Mouse (Mus musculus) adrenal gland, postnatal 36 days (tissue): ENCODE results near the gene Galntl5. TPM values are rescaled to one million over a fixed set of nuclear protein-coding genes. Genes with fewer than 3 reads are reported as not detected.
"Not testable (repeated sequence)": the region's sequence is repeated elsewhere in the genome, so short reads cannot be mapped to it uniquely, and the experiment has no call there.

Source experiments
- DNase-seq, 2 experiments: peaks; one replicate each; pipeline ENCODE4 v3.0.0; 2021; ENCODE audit warnings: mixed read lengths in 1 of 2
- long read RNA-seq, 2 experiments: library from polyadenylated mRNA; stranded (forward); transcript quantifications; one replicate each; pipeline ENCODE4 v2.0.0; 2021; ENCODE audit warnings: borderline sequencing depth in 2 of 2
- total RNA-seq, 2 experiments: library from RNA; stranded (reverse); gene quantifications; 2 replicates each; pipeline ENCODE4 v1.2.3; 2021

Galntl5 gene
- total RNA-seq, result not detected
- long read RNA-seq, experiment 1, result 0 reads
- long read RNA-seq, experiment 2, result 0 reads

- peak in 1 of 2 experiments; percentile 20 for DNase-seq
These were observed at the start of gene Galntl5 for GRCm38 (mm10) chr5:25181004-25181531. Gene Galntl5, plus strand, starts transcription at chr5:25181460.

- DNase-seq, result no peak
These were observed 34.6 kb upstream of the Galntl5 start for GRCm38 (mm10) chr5:25146705-25147104.

- DNase-seq, result no peak
These were observed 31.8 kb upstream of the Galntl5 start for GRCm38 (mm10) chr5:25149331-25149965.

- DNase-seq, result no peak
These were observed 27.8 kb upstream of the Galntl5 start for GRCm38 (mm10) chr5:25153491-25153890.

- DNase-seq, result no peak
These were observed 27.3 kb upstream of the Galntl5 start for GRCm38 (mm10) chr5:25153996-25154395.

GRCm38 (mm10) chr5:25154823-25155222, 26.4 kb upstream of the Galntl5 start:
- DNase-seq, result no peak

- no peak for DNase-seq
These were observed 25.9 kb upstream of the Galntl5 start for GRCm38 (mm10) chr5:25155351-25155750.

- DNase-seq, result no peak
These were observed 24.1 kb upstream of the Galntl5 start for GRCm38 (mm10) chr5:25157136-25157535.

- no peak for DNase-seq
These were observed 20.7 kb upstream of the Galntl5 start for GRCm38 (mm10) chr5:25160515-25160914.

GRCm38 (mm10) chr5:25162981-25163380, 18.3 kb upstream of the Galntl5 start:
- no peak for DNase-seq

GRCm38 (mm10) chr5:25163938-25164337, 17.3 kb upstream of the Galntl5 start:
- DNase-seq, result no peak

GRCm38 (mm10) chr5:25164341-25164740, 16.9 kb upstream of the Galntl5 start:
- no peak for DNase-seq

- no peak for DNase-seq
These were observed 16.0 kb upstream of the Galntl5 start for GRCm38 (mm10) chr5:25165102-25165788.

- no peak for DNase-seq
These were observed 15.5 kb upstream of the Galntl5 start for GRCm38 (mm10) chr5:25165789-25166135.

- DNase-seq, result no peak
These were observed 14.6 kb upstream of the Galntl5 start for GRCm38 (mm10) chr5:25166665-25167064.

- DNase-seq, result not testable (repeated sequence)
These were observed 3.3 kb upstream of the Galntl5 start for GRCm38 (mm10) chr5:25177937-25178336.

- not testable (repeated sequence) for DNase-seq
These were observed 2.7 kb upstream of the Galntl5 start for GRCm38 (mm10) chr5:25178543-25178942.

GRCm38 (mm10) chr5:25179284-25179683, 2.0 kb upstream of the Galntl5 start:
- no peak for DNase-seq

GRCm38 (mm10) chr5:25179936-25180488, 1.2 kb upstream of the Galntl5 start:
- DNase-seq, result no peak

GRCm38 (mm10) chr5:25183595-25183994, 2.3 kb downstream of the Galntl5 start:
- no peak for DNase-seq

- no peak for DNase-seq
These were observed 3.3 kb downstream of the Galntl5 start for GRCm38 (mm10) chr5:25184594-25184993.

- DNase-seq, result no peak
These were observed 6.5 kb downstream of the Galntl5 start for GRCm38 (mm10) chr5:25187727-25188126.

- peak; percentile 27 to 36 for DNase-seq
These were observed 7.5 kb downstream of the Galntl5 start for GRCm38 (mm10) chr5:25188802-25189201.
